Mouse (Mus musculus): ENCODE measurements at regions not wholly inside any gene's neighbourhood (a gene's known extent, or its start where the extent isn't known, plus 50 kb on each side); places are given as distances from the start of the nearest gene placed in this dataset.
A peak's percentile ranks its signal among the peaks of the same experiment; 100 is the strongest.

- DNase-seq (ENCODE audit: low read depth): peak; percentile 82
Measured at GRCm38 (mm10) chr19:29194066-29194830, 57.4 kb upstream of the Jak2 start.

- DNase-seq (ENCODE audit: low read depth): no peak
Measured at GRCm38 (mm10) chr19:29196186-29196585, 55.4 kb upstream of the Jak2 start.

- no peak for DNase-seq (ENCODE audit: low read depth)
Measured at GRCm38 (mm10) chr19:29198636-29199035, 53.0 kb upstream of the Jak2 start.

- no peak for DNase-seq (ENCODE audit: low read depth)
Measured at GRCm38 (mm10) chr19:29199117-29199823, 52.4 kb upstream of the Jak2 start.

GRCm38 (mm10) chr19:29201674-29202073 lies 50.0 kb upstream of the Jak2 start:
- no peak for DNase-seq (ENCODE audit: low read depth)
